Mouse (Mus musculus) hindbrain, embryonic 16.5 days (tissue): ENCODE measurements around the gene AI837181. TPM values are rescaled to one million over a fixed set of nuclear protein-coding genes. Genes with fewer than 3 reads are reported as not detected.
A peak's percentile ranks its signal among the peaks of the same experiment; 100 is the strongest.

ENCODE experiments used
- ATAC-seq: fragments of 200-750 bp; cut with Nextera tagmentation; 2 replicates; pipeline ENCODE4 v1.8.0; 2017; ENCODE audit warnings: moderate TSS enrichment, moderate library complexity
- H3K27ac ChIP-seq: fragments of 300-500 bp; sonication (generic); 2 replicates; pipeline ENCODE4 v1.5.1; 2014; ENCODE audit warnings: low read depth, mild to moderate bottlenecking, control low read depth, low read length, moderate library complexity
- H3K27me3 ChIP-seq: fragments of 300-500 bp; sonication (generic); replicated peaks from 2 replicates; pipeline ENCODE4 v1.6.1; 2014; ENCODE audit warnings: low read length; ENCODE audit not compliant: control insufficient read depth, insufficient read depth
- H3K36me3 ChIP-seq: fragments of 300-500 bp; sonication (generic); 2 replicates; pipeline ENCODE4 v1.6.1; 2014; ENCODE audit warnings: mild to moderate bottlenecking, low read length, moderate library complexity, mixed read lengths; ENCODE audit not compliant: control insufficient read depth, insufficient read depth
- H3K4me1 ChIP-seq: fragments of 300-500 bp; sonication (generic); 2 replicates; pipeline ENCODE4 v1.6.1; 2014; ENCODE audit warnings: low read depth, low read length; ENCODE audit not compliant: control insufficient read depth, insufficient read depth
- H3K4me2 ChIP-seq: fragments of 300-500 bp; sonication (generic); 2 replicates; pipeline ENCODE4 v1.6.1; 2014; ENCODE audit warnings: mild to moderate bottlenecking, low read length, control low read depth, moderate library complexity
- H3K4me3 ChIP-seq: fragments of 300-500 bp; sonication (generic); 2 replicates; pipeline ENCODE4 v1.5.1; 2014; ENCODE audit warnings: mild to moderate bottlenecking, low read length, control low read depth, moderate library complexity
- H3K9ac ChIP-seq: fragments of 300-500 bp; sonication (generic); 2 replicates; pipeline ENCODE4 v1.6.1; 2014; ENCODE audit warnings: low read depth, mild to moderate bottlenecking, control low read depth, low read length, moderate library complexity
- H3K9me3 ChIP-seq: fragments of 300-500 bp; sonication (generic); 2 replicates; pipeline ENCODE4 v1.6.1; 2014; ENCODE audit warnings: mild to moderate bottlenecking, low read length, moderate library complexity; ENCODE audit not compliant: control insufficient read depth
- WGBS: fragments of 180-500 bp; shearing (Covaris S2); extraction: QIAGEN DNeasy Blood & Tissue Kit; methylation state at CpG from one replicate; pipeline ENCODE4 v1.1.7; 2014; 5-methylcytosine and 5-hydroxymethylcytosine counted together
- polyA plus RNA-seq: library from polyadenylated mRNA; unstranded; fragments of >200 nt; fragmentation: Nextera tagmentation; extraction: Ambion mirVana; gene quantifications from 2 replicates; pipeline ENCODE4 v1.2.1, GENCODE M21; 2015

The AI837181 gene
- polyA plus RNA-seq, 1 experiment from 2014 or later, result 38.5 TPM

DNA sequence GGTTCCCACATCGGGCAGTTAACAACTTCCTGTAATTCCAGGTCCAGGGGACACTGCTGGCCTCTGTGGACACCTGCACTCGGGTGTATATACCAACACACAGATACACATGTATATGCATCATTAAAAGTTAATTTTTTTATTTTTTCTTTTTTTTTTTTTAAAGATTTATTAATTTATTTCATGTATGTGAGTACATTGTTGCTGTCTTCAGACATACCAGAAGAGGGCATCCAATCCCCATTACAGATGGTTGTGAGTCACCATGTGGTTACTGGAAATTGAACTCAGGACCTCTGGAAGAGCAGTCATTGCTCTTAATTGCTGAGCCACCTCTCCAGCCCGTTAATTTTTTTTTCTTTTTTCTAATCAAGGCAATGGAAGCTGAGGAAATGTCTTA, 47.9 kb downstream of the AI837181 start:
- H3K9me3 ChIP-seq, result no peaks in the 10 kb centered on the region
- 81% methylated on average over 3 of the region's 3 CpGs for WGBS
- peaks cover 20% of the 10 kb centered on the region for H3K4me1 ChIP-seq
- H3K4me2 ChIP-seq, result no peak overlapping the region
- no peaks in the 10 kb centered on the region for H3K27me3 ChIP-seq
- no peak overlapping the region for H3K9ac ChIP-seq
- H3K27ac ChIP-seq, result no peak overlapping the region
- ATAC-seq, result no peak
- H3K36me3 ChIP-seq, result no peaks in the 10 kb centered on the region
- no peak overlapping the region for H3K4me3 ChIP-seq

DNA sequence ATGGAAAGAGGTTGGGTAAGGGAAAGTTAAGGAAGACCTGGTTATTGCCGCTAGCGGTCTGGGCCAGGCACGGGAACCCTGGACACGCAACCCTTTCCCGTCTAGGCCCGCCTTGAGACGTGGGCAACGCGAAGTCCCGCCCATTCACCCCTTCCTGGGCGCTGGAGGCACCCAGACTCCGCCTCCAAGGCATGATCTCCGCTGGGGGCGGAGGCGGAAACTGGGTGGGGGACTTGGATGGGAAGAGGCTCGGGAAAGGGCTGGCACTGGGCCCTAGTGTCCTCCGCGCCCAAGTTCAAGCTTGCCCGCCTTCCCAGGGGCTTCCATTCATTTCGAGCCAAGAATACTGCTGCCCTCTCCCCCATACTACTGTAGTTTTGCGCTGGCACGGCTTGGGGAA, 48.8 kb downstream of the AI837181 start, which contains the start of gene Efemp2:
Efemp2 (plus strand) TSS at position 235 of the 400 bp plus-strand sequence.
- Histone ChIP-seq H3K4me2 (peak within 1 kb of the TSS; percentile 99), H3K4me1 (peaks cover 20% of the 10 kb centered on the region), H3K36me3 (no peaks in the 10 kb centered on the region), H3K27me3 (no peaks in the 10 kb centered on the region), H3K4me3 (peak within 1 kb of the TSS; percentile 67), H3K9ac (peak within 1 kb of the TSS; percentile 85), H3K9me3 (no peaks in the 10 kb centered on the region), H3K27ac (peak within 1 kb of the TSS; percentile 72)
- ATAC-seq, result peak; percentile 73
- WGBS, result 4% methylated on average over 22 of the region's 22 CpGs

DNA sequence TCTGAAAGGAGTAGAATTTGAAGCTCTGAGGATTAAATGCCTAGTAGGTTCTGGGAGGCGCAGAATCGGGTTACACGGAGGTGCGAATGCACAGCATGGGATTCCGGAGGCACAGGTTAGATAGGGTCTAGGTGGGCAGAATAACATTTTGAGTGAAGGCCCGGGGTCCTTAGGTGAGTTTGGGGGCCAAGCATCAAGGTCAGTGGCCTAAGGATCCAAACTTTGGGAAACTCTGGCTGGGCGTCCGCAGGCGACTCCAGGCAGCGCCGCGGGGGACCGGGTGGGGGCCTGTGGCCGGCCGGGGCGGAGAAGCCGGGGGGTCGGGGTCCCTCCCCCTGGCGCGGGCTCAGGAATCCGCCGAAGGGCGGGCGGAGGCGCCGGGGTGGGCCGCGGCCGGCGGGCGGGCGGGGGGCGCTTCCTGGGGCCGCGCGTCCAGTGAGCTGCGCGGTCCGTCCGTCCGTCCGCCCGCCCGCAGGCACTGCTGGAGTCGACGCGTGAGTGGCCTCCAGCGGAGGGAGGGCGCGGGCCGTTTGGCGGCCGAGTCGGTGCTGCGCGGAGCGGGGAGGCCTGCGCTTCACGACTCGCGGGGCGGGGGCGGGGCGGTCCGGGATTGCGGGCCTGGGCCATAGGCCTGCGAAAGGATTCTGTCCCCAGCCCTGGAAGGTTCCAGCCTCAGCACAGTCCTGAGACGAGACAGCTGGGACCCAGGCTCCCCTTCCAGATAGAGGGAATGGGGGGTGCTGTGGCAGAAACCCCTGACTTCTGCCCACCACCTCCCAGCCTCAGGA, 49.5 kb downstream of the AI837181 start:
- Histone ChIP-seq H3K36me3 (no peaks in the 10 kb centered on the region), H3K4me2 (peak overlapping the region; percentile 99), H3K9ac (peak overlapping the region; percentile 85), H3K4me1 (peaks cover 20% of the 10 kb centered on the region), H3K27ac (peak overlapping the region; percentile 72), H3K27me3 (no peaks in the 10 kb centered on the region), H3K9me3 (no peaks in the 10 kb centered on the region), H3K4me3 (peak overlapping the region; percentile 67)
- ATAC-seq, result peak; percentile 70
- under 1% methylated on average over 31 of the region's 68 CpGs for WGBS

DNA sequence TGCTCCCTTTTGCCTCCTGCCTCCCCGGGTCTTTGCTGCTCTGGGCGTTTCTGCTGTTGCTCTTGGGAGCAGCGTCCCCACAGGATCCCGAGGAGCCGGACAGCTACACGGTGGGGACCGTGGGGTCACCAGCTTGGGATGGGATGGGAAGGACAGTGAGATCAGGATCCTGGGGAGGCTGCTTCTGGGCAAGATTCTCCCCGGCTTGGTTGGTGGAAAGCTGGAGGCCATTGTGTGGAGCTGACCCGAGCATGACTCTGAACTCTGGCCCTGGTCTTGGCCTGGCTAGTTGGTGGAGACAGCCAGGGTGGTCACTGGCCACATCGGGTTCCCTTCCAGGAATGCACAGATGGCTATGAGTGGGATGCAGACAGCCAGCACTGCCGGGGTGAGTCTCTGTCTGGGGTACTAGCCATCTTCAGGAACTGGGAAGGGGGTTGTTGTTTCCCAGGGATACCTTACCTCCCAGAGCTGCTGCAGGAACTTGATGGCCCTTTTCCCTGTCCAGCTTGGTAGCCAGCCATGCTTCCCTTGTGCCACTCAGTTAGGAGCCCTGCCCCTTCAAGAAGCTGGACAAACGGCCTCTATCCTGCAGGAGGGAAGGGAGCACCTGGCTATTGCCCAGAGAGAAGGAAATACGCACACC, 50.2 kb downstream of the AI837181 start:
- WGBS, result 17% methylated on average over 13 of the region's 13 CpGs
- H3K9ac ChIP-seq, result peak overlapping the region; percentile 85
- H3K27ac ChIP-seq, result peak overlapping the region; percentile 72
- peak overlapping the region; percentile 67 for H3K4me3 ChIP-seq
- H3K9me3 ChIP-seq, result no peaks in the 10 kb centered on the region
- ATAC-seq, result no peak; the same call in none of the 2 replicates
- peak overlapping the region; percentile 99 for H3K4me2 ChIP-seq
- H3K4me1 ChIP-seq, result peaks cover 20% of the 10 kb centered on the region
- H3K36me3 ChIP-seq, result no peaks in the 10 kb centered on the region
- H3K27me3 ChIP-seq, result no peaks in the 10 kb centered on the region

Other genes with a start within 250 kb of the AI837181 start
- gene Pacs1, start 152.0 kb upstream of the AI837181 start, polyA plus RNA-seq, result 47.6 and 56.9 TPM in 2 replicates
- gene Sf3b2, start 129.7 kb upstream of the AI837181 start, polyA plus RNA-seq, result 308 and 315 TPM in 2 replicates
- 42.3 and 48.3 TPM in 2 replicates for gene Gal3st3, start 126.8 kb upstream of the AI837181 start, polyA plus RNA-seq
- not detected in 2 replicates for gene Catsper1, start 89.4 kb upstream of the AI837181 start, polyA plus RNA-seq
- gene Cst6, start 75.6 kb upstream of the AI837181 start, polyA plus RNA-seq, result 9.8 and 11.9 TPM in 2 replicates
- gene Eif1ad, start 58.4 kb upstream of the AI837181 start, polyA plus RNA-seq, result 40.6 and 44.4 TPM in 2 replicates
- 315 and 333 TPM in 2 replicates for gene Banf1, start 58.0 kb upstream of the AI837181 start, polyA plus RNA-seq
- 58.8 and 66.0 TPM in 2 replicates for gene Sart1, start 36.4 kb upstream of the AI837181 start, polyA plus RNA-seq
- gene Tsga10ip, start 22.6 kb upstream of the AI837181 start, polyA plus RNA-seq, result 0.36 TPM in 1 of 2 replicates, not detected in the other
- gene Drap1, start 165 bp upstream of the AI837181 start, polyA plus RNA-seq, result 301 and 318 TPM in 2 replicates
- gene Fosl1, start 22.4 kb downstream of the AI837181 start, polyA plus RNA-seq, result not detected in 2 replicates
- gene Ccdc85b, start 32.8 kb downstream of the AI837181 start, polyA plus RNA-seq, result 11.4 and 12.4 TPM in 2 replicates
- gene Fibp, start 35.5 kb downstream of the AI837181 start, polyA plus RNA-seq, result 147 and 153 TPM in 2 replicates
- 4.5 TPM in 2 replicates for gene Ctsw, start 43.4 kb downstream of the AI837181 start, polyA plus RNA-seq
- 44.2 and 53.1 TPM in 2 replicates for gene Efemp2, start 48.8 kb downstream of the AI837181 start, polyA plus RNA-seq
- 50.9 and 54.5 TPM in 2 replicates for gene Mus81, start 63.3 kb downstream of the AI837181 start, polyA plus RNA-seq
- gene Cfl1, start 65.3 kb downstream of the AI837181 start, polyA plus RNA-seq, result 3,487 and 3,609 TPM in 2 replicates
- 0.15 TPM in 1 of 2 replicates, not detected in the other for gene 1700020D05Rik, start 78.6 kb downstream of the AI837181 start, polyA plus RNA-seq
- 92.7 and 101 TPM in 2 replicates for gene Snx32, start 85.4 kb downstream of the AI837181 start, polyA plus RNA-seq
- 0.11 and 0.20 TPM in 2 replicates for gene Ovol1, start 135.5 kb downstream of the AI837181 start, polyA plus RNA-seq
- gene Ap5b1, start 142.9 kb downstream of the AI837181 start, polyA plus RNA-seq, result 3.4 and 3.5 TPM in 2 replicates
- gene Rnaseh2c, start 176.7 kb downstream of the AI837181 start, polyA plus RNA-seq, result 62.0 and 75.4 TPM in 2 replicates
- gene Kat5, start 185.1 kb downstream of the AI837181 start, polyA plus RNA-seq, result 63.3 and 70.6 TPM in 2 replicates
- gene Rela, start 212.3 kb downstream of the AI837181 start, polyA plus RNA-seq, result 35.7 and 38.7 TPM in 2 replicates
- gene Sipa1, start 238.6 kb downstream of the AI837181 start, polyA plus RNA-seq, result 14.3 and 19.1 TPM in 2 replicates